Mouse (Mus musculus): ENCODE results near the gene Chrm2.

The Chrm2 gene

GRCm38 (mm10) chr6:36387612-36388400 is at the start of gene Chrm2:
Gene Chrm2, plus strand, starts transcription at chr6:36388084.
- DNase-seq, result no peak

DNA sequence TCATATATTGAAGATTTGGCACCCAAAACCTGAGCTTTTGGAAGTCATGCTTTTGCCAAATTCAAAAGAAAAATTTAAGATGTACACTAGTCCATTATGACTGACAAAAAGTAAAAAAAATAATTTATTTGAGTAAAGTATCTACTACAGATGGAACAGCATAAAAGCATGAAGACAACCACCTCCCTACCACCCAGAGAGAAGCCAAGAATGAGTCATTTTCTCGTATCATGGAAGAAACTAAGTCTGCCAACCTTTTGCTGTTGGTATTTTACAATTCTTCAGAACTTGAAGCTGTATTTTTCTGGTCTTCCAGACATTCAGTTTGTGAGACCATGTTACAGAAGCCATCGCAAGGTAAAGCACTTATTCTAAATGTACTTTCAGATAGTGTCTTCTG is 13.9 kb upstream of the Chrm2 start:
- no peak for DNase-seq

GRCm38 (mm10) chr6:36377936-36378335 is 9.9 kb upstream of the Chrm2 start:
- DNase-seq, result no peak

- DNase-seq, result no peak
These were observed 3.8 kb upstream of the Chrm2 start for GRCm38 (mm10) chr6:36384102-36384501.

GRCm38 (mm10) chr6:36388401-36389259 is 746 bp downstream of the Chrm2 start:
- DNase-seq, result no peak

- DNase-seq, result no peak
These were observed 1.5 kb downstream of the Chrm2 start for GRCm38 (mm10) chr6:36389260-36389965.

- no peak for DNase-seq
These were observed 5.8 kb downstream of the Chrm2 start for GRCm38 (mm10) chr6:36393705-36394104.

DNA sequence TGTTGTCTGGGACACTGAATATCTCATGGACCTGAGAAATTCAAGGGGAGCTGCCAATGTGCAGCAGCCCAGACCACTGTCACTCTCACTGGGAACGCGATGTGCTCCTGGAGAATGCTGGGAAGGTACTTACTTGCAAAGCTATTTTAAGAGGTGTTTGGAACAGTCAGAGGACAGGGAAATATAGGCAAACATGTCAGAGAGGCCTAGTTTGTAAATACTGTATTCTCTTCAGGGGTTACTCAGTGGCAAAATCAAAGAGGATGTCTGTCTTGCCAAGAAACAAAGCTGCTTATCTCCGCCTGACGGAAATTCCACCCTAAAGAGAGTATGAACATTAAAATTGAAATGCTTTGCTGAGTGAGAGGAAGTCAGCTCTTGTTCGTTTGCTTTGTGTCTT is 17.3 kb downstream of the Chrm2 start:
- no peak for DNase-seq

DNA sequence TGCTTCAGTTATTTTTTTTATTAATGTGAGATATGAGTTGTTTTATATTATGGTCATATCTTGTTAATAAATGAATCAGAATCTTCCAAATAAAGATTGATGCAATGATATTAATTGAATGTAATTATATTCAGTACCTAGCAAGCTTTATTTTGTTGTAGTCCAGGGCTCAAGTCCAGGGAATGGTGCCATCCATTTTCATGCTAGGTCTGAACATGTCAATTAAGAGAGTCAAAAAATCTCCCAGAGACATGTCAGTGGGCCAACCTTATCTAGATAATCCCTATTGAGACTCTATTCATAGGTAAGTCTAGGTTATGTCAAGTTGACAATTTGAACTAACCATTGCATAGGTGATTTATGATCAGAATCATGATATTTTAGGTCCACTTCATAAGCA is 21.1 kb downstream of the Chrm2 start:
- no peak for DNase-seq

GRCm38 (mm10) chr6:36410057-36410456 is 22.2 kb downstream of the Chrm2 start:
- no peak for DNase-seq

GRCm38 (mm10) chr6:36419716-36420115 is 31.8 kb downstream of the Chrm2 start:
- no peak for DNase-seq

GRCm38 (mm10) chr6:36437964-36438363 is 50.1 kb downstream of the Chrm2 start:
- no peak for DNase-seq

GRCm38 (mm10) chr6:36439218-36439617 is 51.3 kb downstream of the Chrm2 start:
- no peak for DNase-seq

DNA sequence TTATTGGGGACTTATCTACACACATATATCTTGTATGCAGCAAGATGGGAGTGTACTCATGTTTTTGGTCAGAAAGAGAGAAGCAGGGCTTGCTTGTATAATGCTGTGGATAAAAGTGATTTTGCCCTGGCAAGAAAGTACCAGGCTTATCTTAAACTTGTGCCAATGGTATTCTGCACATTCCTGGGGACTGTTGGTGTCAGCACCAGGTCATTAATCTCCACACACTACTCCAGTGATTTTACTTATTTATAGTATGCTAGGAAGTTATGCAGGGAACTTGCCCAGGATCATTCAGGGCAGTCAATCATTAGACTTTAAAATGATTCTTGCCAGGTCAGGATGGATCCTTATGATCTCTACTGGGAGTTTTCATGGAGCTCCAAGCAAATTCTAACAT is 63.6 kb downstream of the Chrm2 start:
- DNase-seq, result no peak

- no peak for DNase-seq
These were observed 67.2 kb downstream of the Chrm2 start for GRCm38 (mm10) chr6:36455071-36455470.

DNA sequence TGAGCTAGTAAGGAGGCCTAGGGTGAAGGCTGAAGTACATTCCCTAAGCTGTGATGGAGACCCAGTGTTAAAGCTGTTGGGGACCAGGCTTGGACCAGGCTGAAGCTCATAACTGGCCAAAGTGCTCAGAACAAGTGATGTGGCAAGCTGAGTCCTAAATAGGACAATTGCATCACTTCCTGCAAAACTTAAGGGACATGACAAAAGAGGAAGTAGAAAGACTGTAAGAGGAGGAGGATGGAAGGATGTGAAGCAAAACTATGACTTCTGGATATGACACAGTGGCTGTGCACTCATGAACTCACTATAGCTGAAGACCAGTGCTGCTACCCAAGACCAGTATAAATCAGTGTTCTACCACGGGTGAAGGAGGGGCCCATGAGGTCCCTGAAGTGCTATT is 69.1 kb downstream of the Chrm2 start:
- DNase-seq, result no peak

- DNase-seq, result no peak
These were observed 76.1 kb downstream of the Chrm2 start for GRCm38 (mm10) chr6:36464008-36464407.

- DNase-seq, result no peak
These were observed 96.3 kb downstream of the Chrm2 start for GRCm38 (mm10) chr6:36484132-36484665.

- DNase-seq, result no peak
These were observed 119.3 kb downstream of the Chrm2 start for GRCm38 (mm10) chr6:36507008-36507663.

- no peak for DNase-seq
These were observed 120.1 kb downstream of the Chrm2 start for GRCm38 (mm10) chr6:36507946-36508345.

DNA sequence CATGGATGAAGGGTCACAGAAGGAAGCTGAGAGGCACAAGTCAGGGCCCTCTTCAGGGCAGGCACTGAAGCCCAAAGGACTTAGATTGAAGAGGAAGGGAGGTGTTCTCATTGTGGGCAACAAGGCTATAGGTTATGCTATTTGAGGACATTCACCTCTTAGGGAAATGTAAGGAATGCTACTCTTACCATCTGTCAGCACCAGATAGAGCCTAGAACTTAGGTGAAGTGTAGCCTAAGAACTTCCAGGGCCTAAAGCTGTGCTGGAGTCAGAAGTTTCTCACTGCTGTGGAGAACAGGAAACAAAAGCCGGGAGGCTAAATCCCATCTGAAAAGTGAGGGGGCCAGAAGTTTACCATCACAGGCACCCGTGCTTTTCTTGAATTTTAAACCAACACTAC is 120.6 kb downstream of the Chrm2 start:
- no peak for DNase-seq

DNA sequence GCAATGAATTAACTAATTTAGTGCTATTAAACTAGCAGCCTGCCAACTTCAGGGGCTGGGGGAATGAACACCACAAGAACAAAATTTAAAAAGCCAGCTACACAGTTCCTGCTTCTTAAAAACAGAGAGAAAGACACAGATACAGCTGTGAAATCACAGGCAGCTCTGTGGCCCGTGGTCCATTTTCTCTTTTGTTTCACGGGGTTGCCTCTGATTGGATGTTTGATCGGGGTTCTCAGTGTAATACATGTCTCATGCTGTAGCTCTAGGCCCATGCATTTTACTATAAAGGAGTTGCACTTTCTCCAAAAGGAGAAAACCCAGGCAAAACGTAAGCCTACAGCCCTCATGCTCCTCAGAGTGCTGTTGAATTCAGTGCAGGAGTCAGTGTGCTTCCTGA is 128.6 kb downstream of the Chrm2 start:
- DNase-seq, result no peak

GRCm38 (mm10) chr6:36517242-36517641 is 129.4 kb downstream of the Chrm2 start:
- no peak for DNase-seq

Data from thymus, adult 18-20 months (tissue).